Mouse (Mus musculus) heart, embryonic 16.5 days (tissue): ENCODE measurements around the gene Prrc2a. TPM values are rescaled to one million over a fixed set of nuclear protein-coding genes. Genes with fewer than 3 reads are reported as not detected.
"Not testable (repeated sequence)": the region's sequence is repeated elsewhere in the genome, so short reads cannot be mapped to it uniquely, and the experiment has no call there.

Experiments used
- ATAC-seq: fragments of 200-750 bp; cut with Nextera tagmentation; replicated peaks from 2 replicates; pipeline ENCODE4 v1.8.0; 2017; ENCODE audit warnings: moderate number of reproducible peaks; ENCODE audit not compliant: insufficient read depth, low FRiP score; ENCODE audit errors: extremely low read depth
- H3K27ac ChIP-seq: fragments of 300-500 bp; sonication (generic); 2 replicates; pipeline ENCODE4 v1.5.1; 2014; ENCODE audit warnings: mild to moderate bottlenecking, low read length, control low read depth, moderate library complexity
- H3K27me3 ChIP-seq: fragments of 300-500 bp; sonication (generic); 2 replicates; pipeline ENCODE4 v1.6.1; 2014; ENCODE audit warnings: low read length, mixed read lengths; ENCODE audit not compliant: control insufficient read depth, insufficient read depth
- H3K36me3 ChIP-seq: fragments of 300-500 bp; sonication (generic); 2 replicates; pipeline ENCODE4 v1.6.1; 2014; ENCODE audit not compliant: control insufficient read depth, insufficient read depth
- H3K4me1 ChIP-seq: fragments of 300-500 bp; sonication (generic); 2 replicates; pipeline ENCODE4 v1.6.1; 2014; ENCODE audit warnings: low read length, mixed read lengths; ENCODE audit not compliant: control insufficient read depth, insufficient read depth
- H3K4me2 ChIP-seq: fragments of 300-500 bp; sonication (generic); 2 replicates; pipeline ENCODE4 v1.6.1; 2014; ENCODE audit warnings: low read depth, mild to moderate bottlenecking, control low read depth, low read length
- H3K4me3 ChIP-seq: fragments of 300-500 bp; sonication (generic); 2 replicates; pipeline ENCODE4 v1.5.1; 2014; ENCODE audit warnings: mild to moderate bottlenecking, control low read depth, low read length
- H3K9ac ChIP-seq: fragments of 300-500 bp; sonication (generic); 2 replicates; pipeline ENCODE4 v1.6.1; 2014; ENCODE audit warnings: low read length, control low read depth
- H3K9me3 ChIP-seq: fragments of 300-500 bp; sonication (generic); replicated peaks from 2 replicates; pipeline ENCODE4 v1.6.1; 2016; ENCODE audit warnings: low read length; ENCODE audit not compliant: control insufficient read depth
- WGBS: fragments of 180-500 bp; shearing (Covaris S2); extraction: QIAGEN DNeasy Blood & Tissue Kit; methylation state at CpG from one replicate; pipeline ENCODE4 v1.1.7; 2014; 5-methylcytosine and 5-hydroxymethylcytosine counted together
- polyA plus RNA-seq: library from polyadenylated mRNA; unstranded; fragments of >200 nt; fragmentation: Nextera tagmentation; extraction: Ambion mirVana; gene quantifications from 2 replicates; pipeline ENCODE4 v1.2.1, GENCODE M21; 2015

Prrc2a gene
- polyA plus RNA-seq, 1 experiment from 2014 or later = 103 TPM

DNA sequence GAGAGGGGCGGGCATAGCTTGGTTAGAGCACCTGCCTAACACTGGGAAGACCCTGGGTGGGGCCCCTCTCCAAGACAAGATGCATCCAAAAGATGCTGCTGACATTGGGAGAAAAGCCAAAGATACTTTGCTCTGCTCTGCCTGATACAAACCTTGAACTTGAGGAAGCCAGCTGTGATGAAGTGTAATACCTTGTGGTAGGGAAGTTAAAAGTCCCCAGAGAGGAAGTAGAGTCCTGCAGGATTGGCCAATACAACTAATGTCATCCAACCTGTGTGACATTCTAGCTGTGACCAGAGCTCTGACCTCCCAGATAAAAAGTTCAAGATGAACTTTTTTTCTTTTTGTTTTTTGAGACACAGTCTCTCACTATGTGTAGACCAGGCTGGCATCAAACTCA is 39.6 kb downstream of the Prrc2a start:
- no peaks in the 10 kb centered on the region for H3K27me3 ChIP-seq
- no peaks in the 10 kb centered on the region for H3K9me3 ChIP-seq
- H3K36me3 ChIP-seq = no peaks in the 10 kb centered on the region
- H3K4me3 ChIP-seq = no peak overlapping the region
- H3K4me2 ChIP-seq = no peak overlapping the region
- no peak overlapping the region for H3K27ac ChIP-seq
- H3K9ac ChIP-seq = no peak overlapping the region
- H3K4me1 ChIP-seq = peaks cover 25% of the 10 kb centered on the region
- ATAC-seq = no peak
- WGBS = 85% methylated on average over 1 of the region's 1 CpGs

DNA sequence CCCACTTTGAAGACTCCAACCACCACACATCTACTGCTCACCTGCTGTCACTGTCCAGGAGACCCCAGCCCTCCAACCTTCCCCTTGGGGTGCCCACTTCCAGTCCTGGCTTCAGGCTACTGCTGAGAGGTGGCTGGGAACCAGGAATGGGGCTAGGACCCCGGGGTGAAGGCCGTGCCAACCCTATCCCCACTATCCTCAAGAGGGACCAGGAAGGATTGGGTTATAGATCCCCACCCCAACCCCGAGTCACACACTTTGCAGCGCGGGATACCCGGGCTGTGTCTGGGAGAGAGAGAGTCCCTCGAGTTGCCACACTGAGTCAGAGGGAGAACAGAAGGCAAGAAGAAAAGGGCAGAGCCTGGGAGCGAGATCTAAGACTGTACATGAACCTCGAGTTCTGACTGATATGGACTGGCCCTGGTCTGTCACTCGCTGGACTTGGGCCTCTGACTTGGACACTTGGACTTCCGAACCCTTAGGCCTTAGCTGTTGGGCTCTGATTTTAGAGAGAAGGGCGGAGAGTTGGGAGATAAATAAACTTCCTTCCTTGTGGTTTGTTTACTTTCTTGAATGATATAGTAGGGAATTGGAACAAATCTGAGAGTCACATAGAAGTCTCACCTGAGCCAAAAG is 40.3 kb downstream of the Prrc2a start:
- 89% methylated on average over 12 of the region's 12 CpGs for WGBS
- not testable (repeated sequence) for H3K36me3 ChIP-seq, H3K9ac ChIP-seq, ATAC-seq, H3K4me3 ChIP-seq, H3K27me3 ChIP-seq, H3K4me2 ChIP-seq, H3K9me3 ChIP-seq, H3K27ac ChIP-seq
- H3K4me1 ChIP-seq = peaks cover 31% of the 10 kb centered on the region

DNA sequence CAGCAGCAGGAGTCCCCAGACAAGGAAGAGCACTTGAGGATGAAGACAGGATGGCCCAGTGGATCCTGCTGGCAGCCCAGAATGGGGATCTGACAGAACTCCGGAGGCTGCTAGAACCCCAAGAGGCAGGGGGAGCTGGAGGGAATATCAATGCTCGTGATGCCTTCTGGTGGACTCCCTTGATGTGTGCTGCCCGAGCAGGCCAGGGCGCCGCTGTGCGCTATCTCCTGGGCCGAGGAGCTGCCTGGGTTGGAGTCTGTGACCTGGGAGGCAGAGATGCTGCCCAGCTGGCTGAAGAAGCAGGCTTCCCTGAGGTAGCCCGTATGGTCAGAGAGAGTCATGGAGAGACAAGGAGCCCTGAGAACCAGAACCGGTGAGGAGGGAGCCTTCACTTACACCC is 41.4 kb downstream of the Prrc2a start:
- 85% methylated on average over 9 of the region's 9 CpGs for WGBS
- H3K27ac ChIP-seq = not testable (repeated sequence)

DNA sequence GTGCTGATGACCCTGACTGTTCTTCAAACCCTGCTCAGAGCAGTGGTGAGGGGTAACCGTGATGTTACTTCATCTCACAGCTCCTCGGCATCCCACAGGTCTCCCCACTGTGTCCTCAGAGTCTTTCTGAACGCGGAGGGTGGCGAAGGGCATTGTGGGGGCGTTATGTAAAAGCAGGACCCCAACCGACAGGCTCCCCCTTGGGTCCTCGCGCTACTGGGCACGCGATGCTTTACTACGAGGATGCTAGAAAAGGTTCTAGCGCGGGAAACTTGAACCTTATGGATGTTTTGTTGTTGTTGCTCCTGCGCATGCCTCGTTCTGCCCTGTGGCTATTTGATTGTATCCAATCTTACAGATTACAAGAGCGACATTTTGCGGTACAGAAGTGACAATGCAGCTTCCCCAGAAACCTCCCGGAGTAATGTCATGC is 42.8 kb downstream of the Prrc2a start, which contains the start of gene Csnk2b:
Csnk2b (minus strand) TSS at position 183 of the 433 bp plus-strand sequence.
- peak within 1 kb of the TSS; percentile 88 for H3K4me2 ChIP-seq
- no peak; the same call in 1 of the 2 replicates for ATAC-seq

More for the DNA sequence above, 41.4 kb downstream of the Prrc2a start:
- H3K4me2 ChIP-seq, H3K9ac ChIP-seq, ATAC-seq, H3K4me3 ChIP-seq, H3K27me3 ChIP-seq, H3K9me3 ChIP-seq: not testable (repeated sequence)
- H3K36me3 ChIP-seq = peaks cover 11% of the 10 kb centered on the region
- peaks cover 31% of the 10 kb centered on the region for H3K4me1 ChIP-seq

DNA sequence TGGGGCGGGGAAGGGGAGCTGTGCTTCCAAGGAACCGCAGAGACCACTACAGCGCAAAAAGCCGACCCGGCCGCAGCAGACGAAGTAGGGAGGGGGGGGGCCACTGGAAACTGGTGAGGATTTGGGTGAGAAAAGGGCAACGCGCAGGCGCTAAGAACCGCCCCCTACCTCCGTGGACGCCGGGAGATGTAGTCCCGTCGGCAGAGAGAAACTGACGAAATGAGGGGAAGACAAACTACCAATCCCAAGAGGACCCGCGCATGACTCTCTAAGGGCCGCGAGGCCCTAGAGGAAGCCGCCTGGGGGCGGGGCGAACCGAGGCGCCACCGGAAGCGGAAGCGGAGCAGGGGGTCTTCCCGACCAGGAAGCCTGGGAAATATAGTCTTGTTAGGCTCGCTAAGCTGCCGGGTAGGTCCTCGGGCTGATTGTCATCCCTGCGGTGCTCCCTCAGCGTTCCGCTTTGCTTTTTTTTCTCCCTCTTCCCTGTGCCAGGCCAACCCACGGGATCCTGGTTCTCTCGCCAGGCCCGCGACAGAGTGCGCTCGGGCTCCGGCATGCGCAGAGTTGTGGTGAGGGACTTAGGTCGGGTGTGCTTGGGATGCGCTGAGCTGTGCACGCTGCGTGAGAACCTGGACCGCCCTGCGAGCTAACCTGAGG is 43.4 kb downstream of the Prrc2a start, which contains the start of gene Gpank1:
Gpank1 (plus strand) TSS at position 313 of the 657 bp plus-strand sequence.
- Histone ChIP-seq H3K4me1 (peaks cover 19% of the 10 kb centered on the region), H3K27ac (peak within 1 kb of the TSS; percentile 92), H3K9ac (peak within 1 kb of the TSS; percentile 88), H3K36me3 (peaks cover 26% of the 10 kb centered on the region), H3K9me3 (no peaks in the 10 kb centered on the region), H3K4me2 (peak within 1 kb of the TSS; percentile 88), H3K4me3 (peak within 1 kb of the TSS; percentile 78), H3K27me3 (no peaks in the 10 kb centered on the region)
- under 1% methylated on average over 50 of the region's 50 CpGs for WGBS
- peak; percentile 96 for ATAC-seq

More for the DNA sequence above, 42.8 kb downstream of the Prrc2a start, which contains the start of gene Csnk2b:
- H3K27me3 ChIP-seq = no peaks in the 10 kb centered on the region
- peak within 1 kb of the TSS; percentile 88 for H3K9ac ChIP-seq
- peak within 1 kb of the TSS; percentile 92 for H3K27ac ChIP-seq
- WGBS = 0% methylated on average over 19 of the region's 19 CpGs
- peaks cover 20% of the 10 kb centered on the region for H3K4me1 ChIP-seq
- H3K9me3 ChIP-seq = no peaks in the 10 kb centered on the region
- peak within 1 kb of the TSS; percentile 78 for H3K4me3 ChIP-seq
- H3K36me3 ChIP-seq = peaks cover 22% of the 10 kb centered on the region

DNA sequence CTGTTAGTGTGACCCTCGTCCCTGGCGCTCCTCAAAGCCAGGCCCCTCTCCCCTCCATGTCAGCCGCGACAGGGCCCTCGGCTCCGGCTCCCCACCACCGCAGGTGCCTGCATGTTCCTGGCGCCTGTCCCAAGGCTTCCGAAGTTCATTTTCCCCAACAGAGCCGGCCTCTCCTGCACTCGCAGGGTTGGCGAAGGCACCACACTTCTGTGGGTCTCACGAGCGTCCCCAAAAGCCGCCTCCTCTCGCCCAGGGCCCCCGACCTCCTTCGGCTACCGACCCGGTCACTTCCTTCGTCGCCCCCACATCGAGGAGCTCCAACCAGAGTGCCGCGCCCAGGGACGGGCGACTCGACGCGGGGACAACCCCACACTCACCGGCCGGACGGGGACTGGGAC is 44.0 kb downstream of the Prrc2a start:
- peaks cover 18% of the 10 kb centered on the region for H3K4me1 ChIP-seq
- no peaks in the 10 kb centered on the region for H3K27me3 ChIP-seq
- 0 out of 2 replicates have a peak, but pooled peaks have one; percentile 4 for ATAC-seq
- H3K4me3 ChIP-seq = peak overlapping the region; percentile 78
- no peaks in the 10 kb centered on the region for H3K9me3 ChIP-seq
- peak overlapping the region; percentile 72 for H3K27ac ChIP-seq
- H3K36me3 ChIP-seq = peaks cover 31% of the 10 kb centered on the region
- peak overlapping the region; percentile 88 for H3K4me2 ChIP-seq
- under 1% methylated on average over 33 of the region's 33 CpGs for WGBS
- peak overlapping the region; percentile 78 for H3K9ac ChIP-seq

DNA sequence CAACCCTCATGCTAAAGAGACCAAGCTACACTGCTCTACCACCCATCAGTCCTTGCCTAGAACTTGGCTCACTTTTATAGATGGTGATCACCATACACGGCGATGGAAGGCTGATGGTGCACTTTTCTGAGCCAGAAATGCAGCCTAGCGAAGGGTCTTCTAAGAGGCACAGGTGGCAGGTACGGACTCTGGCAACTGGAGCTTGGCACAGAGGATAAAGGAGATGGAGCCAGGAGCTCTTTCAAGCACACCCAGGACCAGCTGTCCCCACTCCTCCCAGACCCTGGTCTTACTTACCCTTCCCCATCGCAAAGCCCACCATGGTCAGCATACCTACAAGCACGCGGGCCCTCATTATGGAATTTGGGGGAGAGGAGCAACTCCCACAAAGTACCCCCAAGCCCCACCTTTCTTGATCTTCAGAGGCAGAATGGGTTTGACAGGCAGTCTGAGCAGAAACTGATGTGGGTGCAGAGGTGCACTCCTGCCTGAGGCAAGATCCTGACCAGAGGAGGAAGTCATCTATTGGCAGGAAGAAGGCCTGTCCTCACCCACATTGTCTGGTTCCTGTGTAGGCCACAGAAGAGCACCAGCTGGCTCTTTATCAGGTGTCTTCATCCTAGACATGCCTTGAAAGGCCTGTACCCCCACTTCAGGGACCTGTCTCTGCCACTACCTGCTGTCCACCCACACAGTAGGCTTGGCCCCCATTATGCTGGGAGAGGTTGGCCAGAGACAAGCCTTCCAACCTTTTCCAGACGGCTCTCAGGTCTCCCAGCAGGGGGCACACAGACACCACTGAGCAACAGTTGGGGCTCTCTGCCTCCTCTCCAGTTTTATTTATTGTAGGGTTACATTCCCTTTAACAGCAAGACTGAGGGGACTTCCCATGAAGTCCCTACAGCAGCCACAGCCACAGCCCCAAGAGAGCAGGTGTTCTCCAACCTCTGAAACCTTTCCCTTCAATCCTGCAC is 49.4 kb downstream of the Prrc2a start, which contains the start of gene Ly6g5b:
Ly6g5b (minus strand) TSS at position 383 of the 974 bp plus-strand sequence.
- ATAC-seq = no peak

DNA sequence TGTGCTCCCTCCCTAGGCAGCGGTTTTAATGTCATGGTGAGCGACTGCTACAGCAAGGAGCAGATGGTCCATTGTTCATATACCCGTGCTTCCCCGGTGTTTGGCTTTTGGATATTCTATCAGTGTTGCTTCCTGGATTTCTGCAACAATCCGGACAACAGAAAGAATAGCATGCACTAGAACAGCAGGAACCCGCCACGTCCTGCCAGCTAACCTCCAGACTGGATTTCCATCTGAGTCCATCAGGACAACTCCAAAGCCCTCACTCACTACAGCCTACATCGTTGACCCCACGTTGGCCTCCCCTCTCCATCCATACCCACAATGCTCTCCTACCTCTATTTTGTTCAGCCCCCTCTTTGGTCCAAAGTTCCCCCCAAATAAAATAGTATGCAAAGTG is 52.9 kb downstream of the Prrc2a start:
- H3K4me2 ChIP-seq = peak overlapping the region; percentile 22
- H3K9ac ChIP-seq = no peak overlapping the region
- H3K27ac ChIP-seq = peak overlapping the region; percentile 48; the same call in 1 of the 2 replicates
- no peaks in the 10 kb centered on the region for H3K4me1 ChIP-seq
- H3K4me3 ChIP-seq = no peak overlapping the region
- H3K9me3 ChIP-seq = no peaks in the 10 kb centered on the region
- H3K36me3 ChIP-seq = peaks cover 11% of the 10 kb centered on the region
- no peaks in the 10 kb centered on the region for H3K27me3 ChIP-seq
- ATAC-seq = peak; percentile 24; the same call in 1 of the 2 replicates
- 68% methylated on average over 9 of the region's 9 CpGs for WGBS

More for the DNA sequence above, 49.4 kb downstream of the Prrc2a start, which contains the start of gene Ly6g5b:
- no peak within 1 kb of the TSS for H3K4me2 ChIP-seq
- WGBS = 85% methylated on average over 8 of the region's 8 CpGs
- H3K27me3 ChIP-seq = no peaks in the 10 kb centered on the region
- no peak within 1 kb of the TSS for H3K27ac ChIP-seq
- peaks cover 33% of the 10 kb centered on the region for H3K36me3 ChIP-seq
- H3K4me3 ChIP-seq = no peak within 1 kb of the TSS
- H3K4me1 ChIP-seq = peaks cover 8% of the 10 kb centered on the region
- no peaks in the 10 kb centered on the region for H3K9me3 ChIP-seq
- H3K9ac ChIP-seq = no peak within 1 kb of the TSS
